Mouse (Mus musculus): ENCODE results near the gene Gm49333.

Gene Gm49333

DNA sequence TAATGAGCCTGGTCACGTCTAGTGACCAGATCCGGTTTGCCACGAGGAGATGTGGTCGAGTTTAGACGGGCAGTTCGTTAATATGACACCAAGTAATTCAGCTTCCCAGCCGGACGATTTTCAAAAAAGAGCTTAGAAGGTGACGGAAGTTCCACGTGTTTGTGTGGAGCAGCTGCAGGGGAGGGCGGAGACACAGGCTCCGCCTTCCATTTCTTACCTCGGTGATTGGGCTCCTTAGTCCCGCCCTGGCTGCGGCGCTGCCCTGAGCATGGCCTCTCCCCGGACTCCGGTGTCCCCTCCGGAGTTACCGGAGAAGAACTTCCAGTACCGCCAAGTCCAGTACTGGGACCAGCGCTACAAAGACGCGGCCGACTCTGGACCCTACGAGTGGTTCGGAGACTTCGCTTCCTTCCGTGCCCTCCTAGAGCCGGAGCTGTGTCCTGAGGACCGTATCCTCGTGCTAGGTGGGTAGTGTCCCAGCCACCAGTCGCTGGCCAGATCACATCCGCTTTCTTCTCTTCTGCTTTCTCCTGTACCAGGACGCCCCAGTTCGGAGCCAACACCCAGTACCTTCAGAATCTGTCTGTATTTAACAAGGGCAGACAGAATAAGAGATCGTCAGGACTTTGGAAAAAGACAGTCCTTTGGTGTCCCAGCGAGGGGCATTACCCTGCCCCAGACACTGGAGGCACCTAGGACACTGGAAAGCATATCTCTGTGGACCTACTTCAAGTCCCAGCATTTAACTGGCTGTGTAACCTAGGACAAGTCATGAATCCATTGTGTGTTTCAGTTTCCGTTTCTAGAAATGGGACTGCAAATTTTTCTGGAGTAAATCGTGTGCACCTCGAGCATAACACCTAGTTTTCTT is at the start of gene Gm49333, which contains the start of the genes Eef1akmt4 and Alg3:
Gm49333 (plus strand) TSS at position 254 of the 871 bp plus-strand sequence.
Eef1akmt4 (plus strand) TSS at position 237 of the 871 bp plus-strand sequence.
Alg3 (minus strand) TSS at position 379 of the 871 bp plus-strand sequence.
- DNase-seq (ENCODE audit: low spot score) = peak; percentile 88

DNA sequence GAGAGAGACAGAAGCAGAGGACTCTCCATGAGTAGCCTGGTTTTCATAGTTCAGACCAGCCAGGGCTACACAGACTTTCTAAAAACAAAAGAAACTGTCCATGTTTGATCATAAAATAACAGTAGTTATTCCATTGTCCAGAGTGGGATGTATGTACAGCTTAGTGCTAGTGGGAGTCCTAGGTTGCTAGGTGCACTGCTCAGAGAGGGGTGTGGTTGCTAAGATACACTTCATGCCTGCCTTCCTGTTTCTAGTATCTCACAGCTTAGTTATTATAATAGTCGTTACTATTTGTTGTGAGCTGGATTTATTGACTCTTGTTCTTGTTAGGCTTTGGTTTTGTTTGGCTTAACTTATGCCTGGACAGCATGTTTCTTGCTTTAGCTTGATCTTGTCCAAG is 46.3 kb upstream of the Gm49333 start:
- DNase-seq (ENCODE audit: low spot score) = no peak

DNA sequence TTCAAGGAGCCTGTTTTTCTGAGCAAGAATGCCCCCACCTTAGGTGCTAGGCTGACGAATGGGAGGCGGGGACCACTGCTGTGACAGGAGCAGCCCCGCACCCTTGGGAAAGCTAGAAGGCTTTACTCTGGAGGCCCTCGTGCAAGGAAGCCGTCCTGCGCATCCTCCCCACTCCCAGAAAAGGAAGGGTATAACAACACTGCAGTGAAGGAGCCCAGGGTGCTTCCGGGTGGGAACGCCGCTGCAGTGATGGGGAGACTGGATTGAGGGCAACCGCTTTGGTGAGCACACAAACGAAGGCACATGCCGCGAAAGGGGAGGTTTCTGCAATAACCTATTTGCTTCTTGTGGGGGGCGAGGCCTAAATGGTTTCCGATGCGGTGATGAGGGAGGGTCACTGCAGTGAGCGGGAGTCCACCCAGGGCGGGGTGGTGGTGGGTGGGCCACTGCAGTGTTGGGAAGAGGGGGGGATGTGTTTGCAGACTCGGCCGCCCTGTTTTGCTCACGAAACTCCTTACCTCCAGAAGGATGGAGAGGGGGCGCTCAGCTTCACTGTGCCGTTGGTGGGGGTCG is 22.0 kb upstream of the Gm49333 start, which contains the start of gene Vwa5b2:
Vwa5b2 (plus strand) TSS at position 106 of the 573 bp plus-strand sequence.
- no peak for DNase-seq (ENCODE audit: low spot score)

DNA sequence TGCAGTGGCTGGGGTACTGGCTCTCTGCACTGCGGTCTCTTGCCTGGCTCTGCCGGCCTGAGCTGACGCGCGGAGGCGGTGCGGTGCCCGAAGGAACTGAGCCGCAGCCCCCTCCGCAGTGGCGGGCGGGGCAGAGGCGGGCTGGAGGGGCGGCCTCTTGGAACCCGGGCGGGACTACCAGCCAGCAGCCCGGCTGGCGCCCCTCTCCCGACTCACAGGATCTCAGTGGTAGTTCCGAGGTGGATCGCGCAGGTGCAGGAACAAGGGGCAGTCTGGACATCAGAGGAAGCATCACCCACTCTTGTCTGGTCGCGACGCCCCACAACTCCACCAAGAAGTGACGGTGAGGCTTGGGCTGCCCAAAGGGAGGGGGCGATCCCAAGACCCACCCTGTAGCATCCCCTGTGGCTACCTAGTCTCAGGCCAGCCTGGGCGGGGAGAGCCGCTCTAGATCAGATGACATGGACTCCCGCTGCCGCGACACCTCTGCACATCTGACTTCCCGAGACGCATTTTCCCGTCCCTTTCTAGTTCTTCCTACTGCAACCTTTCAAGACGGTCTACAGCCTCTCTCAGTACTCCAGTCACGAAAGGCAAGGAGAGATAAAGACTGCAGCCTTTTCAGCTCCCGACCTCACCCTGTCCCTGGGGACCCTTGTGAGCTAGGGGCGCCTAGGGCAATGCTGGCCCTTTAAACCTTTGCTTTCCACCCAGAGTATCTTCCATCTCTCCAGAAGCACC is 21.3 kb upstream of the Gm49333 start:
- DNase-seq (ENCODE audit: low spot score) = no peak

DNA sequence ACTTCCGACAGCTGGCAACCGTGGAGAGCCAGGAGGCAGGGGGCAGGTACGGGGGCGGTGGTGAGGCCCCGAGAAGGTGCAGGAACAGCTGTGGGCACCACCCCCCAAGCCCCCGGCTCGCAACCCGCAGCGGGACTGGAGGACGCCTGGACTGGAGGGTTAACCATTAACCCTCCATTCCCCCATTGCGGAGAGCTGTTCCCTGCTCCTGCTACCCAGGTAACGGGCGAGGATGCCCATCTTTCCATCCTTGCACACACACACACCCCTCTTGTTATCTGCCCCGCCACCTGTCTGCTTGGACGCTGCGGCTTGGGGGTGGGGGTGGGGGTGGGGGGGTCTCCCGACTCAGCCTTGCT is 20.8 kb upstream of the Gm49333 start:
- no peak for DNase-seq (ENCODE audit: low spot score)

DNA sequence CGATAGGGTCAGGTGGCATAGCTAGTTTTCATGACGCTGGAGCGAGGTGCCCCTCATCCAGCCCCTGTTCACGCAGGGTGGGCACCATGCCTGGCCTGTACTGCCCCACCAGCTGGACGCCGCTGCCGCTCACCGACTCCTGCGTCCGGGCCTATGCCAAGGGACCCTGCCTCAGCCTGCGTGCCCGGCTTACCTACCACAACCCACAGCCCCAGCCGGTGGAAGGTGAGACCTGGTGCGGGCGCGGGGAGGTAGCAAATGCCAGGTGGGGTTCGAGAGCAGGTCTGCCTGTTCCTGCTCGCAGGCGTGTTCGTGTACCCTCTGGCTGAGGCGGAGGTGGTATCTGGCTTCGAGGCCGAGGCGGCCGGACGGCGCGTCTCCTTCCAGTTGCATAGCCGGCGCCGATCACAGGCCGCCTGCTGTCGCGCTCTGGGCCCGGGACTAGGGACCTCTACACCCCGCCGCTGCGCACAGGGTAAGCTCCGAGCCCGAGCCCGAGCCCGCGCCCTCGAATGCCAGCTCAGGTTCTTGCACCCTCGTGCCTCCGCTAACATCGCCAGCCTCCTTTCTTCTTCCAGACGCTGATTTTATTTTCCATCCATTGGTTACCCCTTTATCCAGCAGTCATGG is 20.2 kb upstream of the Gm49333 start:
- DNase-seq (ENCODE audit: low spot score) = no peak

DNA sequence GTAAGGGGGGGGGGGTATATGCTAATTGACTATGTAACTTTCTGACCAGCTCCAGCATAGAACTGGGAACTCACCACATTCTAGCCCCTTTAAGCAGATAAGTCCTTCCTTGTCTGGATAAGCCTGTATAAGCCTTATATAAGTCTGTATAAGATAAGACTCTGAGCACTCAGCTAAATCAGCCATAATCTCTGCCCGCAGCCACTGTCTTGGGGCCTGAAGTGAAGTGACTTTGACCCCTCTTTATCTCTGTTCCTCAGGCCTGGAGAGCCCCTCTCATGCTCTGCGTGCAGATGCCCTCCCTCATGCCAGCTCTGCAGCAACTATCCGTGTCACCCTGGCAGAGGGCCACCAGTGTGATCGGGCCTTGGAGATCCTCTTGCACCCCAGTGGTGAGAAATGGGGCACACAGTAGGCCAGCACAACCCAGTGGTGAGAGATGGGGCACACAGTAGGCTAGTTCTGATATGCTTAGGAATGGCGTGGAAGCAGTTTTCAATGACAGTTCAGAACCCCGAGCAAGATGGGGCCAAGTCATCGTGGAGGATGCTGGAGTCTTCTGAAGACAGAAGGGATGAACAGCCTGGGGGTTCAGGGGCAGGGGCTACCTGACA is 16.2 kb upstream of the Gm49333 start:
- DNase-seq (ENCODE audit: low spot score) = no peak

DNA sequence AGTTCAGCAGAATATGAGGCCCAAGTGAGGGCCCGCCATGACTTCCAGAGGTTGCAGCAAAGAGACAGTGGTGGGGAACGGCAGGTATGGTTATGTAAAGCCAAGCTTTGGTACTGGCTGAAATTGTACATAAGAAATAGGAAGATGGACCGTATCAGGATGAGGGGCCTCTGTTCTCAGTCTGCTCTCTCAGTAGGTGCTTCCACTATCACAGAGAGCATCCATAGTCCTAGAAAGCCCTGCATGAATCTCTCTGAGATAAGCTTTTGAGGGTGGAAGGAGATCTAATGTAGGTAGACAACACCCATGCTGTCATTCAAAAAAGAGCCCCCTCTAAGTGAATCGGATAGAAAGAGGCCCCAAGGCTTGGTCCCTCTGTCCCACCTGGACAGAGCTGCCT is 15.7 kb upstream of the Gm49333 start:
- no peak for DNase-seq (ENCODE audit: low spot score)

DNA sequence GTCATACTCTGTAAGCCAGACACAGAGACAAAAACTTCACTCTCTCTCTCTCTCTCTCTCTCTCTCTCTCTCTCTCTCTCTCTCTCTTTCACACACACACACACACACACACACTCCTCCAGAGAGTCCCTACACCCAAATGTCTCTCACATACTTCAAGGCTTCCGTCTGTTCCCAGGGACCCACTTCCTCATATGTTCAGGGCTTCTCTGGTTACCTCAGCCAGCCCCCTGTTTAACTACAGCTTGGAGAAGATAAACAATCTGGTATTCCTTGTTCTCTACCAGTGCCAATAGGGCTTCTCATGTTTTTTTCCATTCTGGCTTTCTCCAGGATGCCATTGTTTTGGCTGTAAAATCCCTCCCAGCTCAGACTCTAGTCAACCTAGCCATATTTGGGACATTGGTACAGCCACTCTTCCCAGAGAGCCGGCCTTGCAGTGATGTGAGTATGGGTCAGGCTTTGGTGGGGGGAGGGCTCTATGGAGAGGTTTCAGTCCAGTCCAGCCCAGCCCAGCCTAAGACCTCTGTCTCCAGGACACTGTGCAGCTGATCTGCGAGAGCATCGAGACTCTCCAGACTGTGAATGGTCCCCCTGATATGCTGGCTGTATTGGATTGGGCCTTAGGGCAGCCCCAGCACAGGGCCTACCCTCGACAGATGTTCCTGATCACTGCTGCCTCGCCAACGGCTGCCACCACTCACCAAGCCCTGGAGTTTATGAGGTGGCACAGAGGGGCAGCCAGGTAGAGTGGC is 14.5 kb upstream of the Gm49333 start:
- no peak for DNase-seq (ENCODE audit: low spot score)

DNA sequence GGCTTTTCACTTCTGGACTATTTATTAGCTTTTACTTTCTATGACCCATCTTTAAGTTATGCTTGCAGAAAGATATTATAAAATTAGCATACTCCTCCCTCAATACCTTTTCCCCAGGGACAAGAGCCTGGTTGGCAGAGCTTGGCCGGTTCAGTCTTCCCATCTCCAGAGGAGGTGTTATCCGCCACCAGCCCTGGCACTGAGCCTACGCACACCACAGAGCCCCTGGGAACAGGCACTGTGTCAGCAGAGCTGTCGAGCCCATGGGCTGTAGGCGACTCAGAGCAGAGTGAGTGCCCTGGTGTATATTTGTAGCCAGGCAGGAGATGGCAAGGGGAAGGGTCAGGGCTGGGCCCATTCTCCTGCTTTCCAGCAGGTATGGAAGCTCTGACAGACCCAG is 10.9 kb upstream of the Gm49333 start:
- no peak for DNase-seq (ENCODE audit: low spot score)

DNA sequence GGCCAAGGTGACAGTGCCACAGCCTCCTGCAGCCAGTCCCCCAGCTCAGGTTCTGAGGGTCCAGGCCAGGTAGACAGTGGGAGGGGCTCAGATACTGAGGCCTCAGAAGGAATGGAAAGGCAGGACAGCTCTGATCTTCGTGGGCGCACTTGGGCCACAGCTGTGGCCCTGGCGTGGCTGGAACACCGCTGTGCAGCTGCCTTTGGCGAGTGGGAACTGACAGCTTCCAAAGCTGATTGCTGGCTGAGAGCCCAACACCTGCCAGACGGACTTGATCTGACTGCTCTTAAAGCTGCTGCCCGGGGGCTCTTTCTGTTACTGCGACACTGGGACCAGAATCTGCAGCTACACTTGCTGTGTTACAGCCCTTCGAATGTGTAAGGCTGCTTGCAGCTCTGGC is 6.7 kb upstream of the Gm49333 start:
- no peak for DNase-seq (ENCODE audit: low spot score)

DNA sequence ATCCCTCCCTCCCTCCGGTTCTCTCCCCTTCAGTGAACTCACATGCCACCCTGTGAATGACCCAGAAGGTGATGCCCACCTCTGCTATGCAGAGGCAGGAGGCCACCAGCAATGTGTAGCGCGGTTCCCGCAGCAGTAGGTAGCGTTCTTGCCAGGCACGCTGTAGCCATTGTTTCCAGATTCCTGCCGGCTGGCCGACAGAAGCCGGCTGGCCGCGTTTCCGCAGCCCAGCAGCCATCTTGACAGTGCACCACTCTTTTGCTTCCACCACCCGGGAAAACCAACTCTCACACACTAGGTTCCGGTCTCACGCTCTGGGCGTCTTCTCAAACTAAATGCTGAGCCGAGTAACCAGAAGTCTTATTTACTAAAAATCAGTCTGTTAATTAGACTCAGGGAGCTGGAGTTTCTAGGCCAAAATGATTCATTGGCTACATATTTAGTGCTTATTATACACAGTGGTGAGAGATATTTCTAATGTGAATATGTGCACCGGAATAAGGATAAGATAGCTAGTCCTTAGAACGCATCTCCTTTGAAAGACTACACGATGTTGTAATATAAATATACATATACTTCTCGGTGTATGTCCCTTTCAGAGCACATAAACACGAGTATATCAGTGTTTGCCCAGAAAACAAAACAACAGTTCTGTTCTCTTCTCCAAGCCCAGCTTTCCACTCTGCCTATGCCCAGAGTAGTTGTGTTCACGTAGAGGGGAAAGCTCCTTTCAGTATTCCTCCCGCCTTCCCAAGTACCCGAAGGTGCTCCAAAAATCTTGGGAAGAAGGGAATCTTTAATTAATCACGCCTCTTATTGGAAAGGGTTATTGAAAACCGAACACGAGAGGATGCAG is 681 bp upstream of the Gm49333 start:
- DNase-seq (ENCODE audit: low spot score) = peak; percentile 77

DNA sequence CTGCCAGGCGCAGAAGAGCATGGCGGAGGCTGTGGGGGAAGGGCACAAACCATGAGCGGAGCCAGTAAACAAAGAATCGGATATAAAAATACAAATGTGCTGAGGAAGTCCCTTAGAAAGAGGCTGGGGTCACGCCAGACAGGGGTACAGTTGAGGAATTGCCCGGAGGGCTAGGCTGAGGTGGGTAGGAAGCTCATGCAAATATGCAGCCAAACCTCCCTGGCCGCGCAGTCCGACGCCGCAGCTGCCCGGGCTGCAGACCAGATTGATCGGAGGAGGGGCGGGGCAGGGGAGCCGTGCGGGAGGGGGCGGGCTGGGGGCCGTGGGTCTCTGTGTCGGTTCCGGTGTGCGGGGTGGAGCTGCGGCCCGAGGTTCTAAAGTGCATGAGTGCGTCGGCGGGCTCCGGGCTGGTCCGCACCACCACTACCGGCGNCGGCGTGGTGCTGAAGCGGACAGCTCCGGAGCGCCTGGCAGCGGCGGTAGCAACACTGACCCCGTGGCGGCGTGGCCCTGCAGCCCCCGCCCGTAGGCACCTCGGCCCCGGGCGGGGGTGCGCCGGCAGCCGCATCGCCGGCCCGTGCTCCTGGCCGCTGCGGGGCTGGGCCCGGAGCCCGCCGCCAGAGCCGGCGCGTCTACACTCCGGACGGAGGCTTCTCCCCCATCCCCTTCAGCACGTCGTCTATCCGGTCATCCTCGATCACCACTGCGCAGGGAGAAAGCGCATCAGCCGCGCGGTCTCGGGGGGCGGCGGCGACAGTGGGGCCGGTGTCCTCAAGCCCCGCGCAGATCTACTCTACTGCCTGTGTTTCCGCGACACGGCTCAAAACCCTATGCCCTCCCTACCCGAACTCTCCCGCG is 8.4 kb downstream of the Gm49333 start:
- no peak for DNase-seq (ENCODE audit: low spot score)

DNA sequence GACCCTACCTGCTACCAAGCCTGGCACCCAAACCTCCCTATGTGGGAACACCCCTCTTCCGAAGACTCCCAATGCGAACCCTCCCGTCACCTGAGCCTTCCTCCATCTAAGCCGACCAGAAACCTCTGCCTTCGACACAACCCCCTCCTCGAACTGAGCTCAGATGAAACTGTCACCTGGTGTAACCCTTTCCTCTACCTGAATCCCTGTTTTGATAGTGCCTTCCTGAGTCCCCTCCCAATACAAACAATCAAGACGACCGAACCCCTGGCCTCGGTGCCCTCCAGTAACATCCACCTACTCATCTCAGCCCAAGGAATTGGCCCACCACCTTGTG is 9.0 kb downstream of the Gm49333 start:
- no peak for DNase-seq (ENCODE audit: low spot score)

DNA sequence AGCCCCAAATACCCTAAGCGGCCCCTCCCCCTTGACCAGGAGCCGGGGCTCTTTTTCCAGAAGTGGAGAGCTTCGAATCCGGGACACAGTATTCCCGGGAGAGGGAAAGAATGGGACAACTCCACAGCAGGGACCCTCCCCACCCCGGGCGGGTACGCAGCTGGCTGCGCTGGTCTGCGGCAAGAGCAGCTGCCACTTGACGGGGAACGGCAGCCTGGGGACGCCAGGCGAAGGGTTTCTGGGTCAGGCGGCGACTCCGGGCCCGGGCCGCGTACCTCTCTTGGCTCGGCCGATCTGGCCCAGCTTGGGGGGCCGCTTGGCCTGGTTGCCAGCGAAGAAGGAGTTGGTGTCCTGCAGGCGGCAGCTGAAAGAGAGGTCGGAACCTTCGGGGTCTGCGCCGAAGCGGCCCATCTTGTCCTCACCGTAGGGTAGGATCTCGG is 9.4 kb downstream of the Gm49333 start:
- DNase-seq (ENCODE audit: low spot score) = no peak

DNA sequence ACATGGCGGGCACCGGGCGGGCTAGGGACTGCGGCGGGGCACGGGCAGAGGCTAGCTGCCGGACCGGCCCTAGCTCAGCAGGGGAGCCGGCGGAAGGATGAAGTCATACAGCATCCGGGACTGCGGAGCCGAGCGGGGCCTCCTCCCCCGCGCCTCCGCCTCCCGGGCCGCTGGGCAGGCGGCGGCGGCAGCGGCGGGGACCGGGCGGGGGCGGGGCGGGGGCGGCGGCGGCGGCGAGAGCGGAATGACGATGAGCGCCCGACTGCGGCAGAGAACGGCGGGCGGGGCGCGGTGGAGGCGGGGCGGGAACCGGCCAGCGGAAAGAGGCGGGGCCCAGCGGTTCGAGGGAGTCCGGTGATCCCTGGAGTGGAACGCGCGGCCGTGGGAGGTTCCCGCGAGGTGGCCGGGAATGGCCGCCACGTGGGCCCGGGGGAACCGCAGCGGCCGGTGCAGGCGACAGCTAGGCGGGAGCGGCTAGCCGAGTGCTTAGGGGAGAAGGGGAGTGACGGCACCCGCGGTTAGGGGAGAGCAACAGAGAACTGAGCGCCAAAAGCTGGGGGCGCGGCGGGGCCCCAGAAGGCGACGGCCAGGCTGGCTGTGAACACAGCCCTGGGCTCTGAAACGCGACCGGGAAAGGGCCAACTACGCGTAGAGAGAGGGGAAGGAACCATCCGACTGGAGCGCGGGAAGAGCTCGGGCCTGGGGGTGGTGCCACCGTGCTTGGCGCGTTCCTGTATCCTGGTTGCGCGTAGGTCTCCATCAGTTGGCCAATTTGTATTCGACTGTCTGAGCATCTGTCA is 10.0 kb downstream of the Gm49333 start, which contains the start of gene Camk2n2:
Camk2n2 (minus strand) TSS at position 97 of the 800 bp plus-strand sequence.
- DNase-seq (ENCODE audit: low spot score) = no peak

DNA sequence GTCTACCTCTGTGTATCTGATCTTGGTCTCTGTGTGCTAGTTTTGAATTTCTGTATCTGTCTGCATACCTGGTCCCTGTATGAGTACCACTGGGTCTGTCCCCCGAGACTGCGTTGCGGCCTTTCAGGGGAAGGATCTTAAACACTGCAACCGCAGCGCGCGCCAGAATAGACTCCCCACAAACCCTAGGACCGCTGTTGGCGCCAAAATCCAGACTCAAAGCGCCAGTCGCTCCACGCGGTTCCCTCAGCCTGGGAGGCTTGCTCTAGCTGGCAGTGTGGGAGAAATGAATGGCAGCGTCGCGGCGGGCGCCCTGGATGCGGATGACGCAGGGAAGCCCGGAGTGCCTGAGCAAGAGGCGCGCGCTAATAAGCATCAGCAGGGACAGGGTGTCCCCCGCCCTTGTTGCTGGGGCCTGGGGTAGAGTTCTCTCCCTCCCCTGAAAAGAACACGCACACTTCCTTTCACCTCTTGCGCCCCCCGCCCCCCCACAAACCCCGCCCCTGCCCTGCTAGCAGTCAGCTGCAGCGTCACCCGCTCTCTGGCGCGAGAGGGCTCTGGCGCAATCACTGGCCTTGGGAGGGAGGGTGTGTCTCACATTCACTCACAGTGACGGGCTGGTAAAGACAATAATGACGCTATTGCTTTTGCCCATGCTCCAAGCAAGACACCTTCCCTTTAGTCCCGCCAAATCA is 10.7 kb downstream of the Gm49333 start:
- DNase-seq (ENCODE audit: low spot score) = peak; percentile 39

DNA sequence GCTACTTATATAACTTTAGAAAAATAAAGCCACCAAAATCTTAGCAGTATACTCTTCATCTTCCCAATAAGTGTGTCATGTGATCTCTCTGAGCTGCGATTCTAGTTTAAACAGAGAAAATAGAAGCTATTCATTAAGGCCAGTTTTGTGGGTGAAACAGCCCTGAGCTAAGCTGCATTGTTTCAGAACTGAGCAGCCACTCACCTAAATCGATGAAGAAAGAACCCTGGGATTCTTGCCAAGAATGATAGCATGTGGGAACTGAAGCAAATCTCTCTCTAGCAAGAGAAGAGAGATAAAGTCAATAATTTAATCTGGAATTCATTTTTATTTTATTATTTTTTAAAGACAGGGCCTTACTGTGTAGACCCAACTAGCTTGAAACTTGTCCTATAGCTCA is 11.8 kb downstream of the Gm49333 start:
- no peak for DNase-seq (ENCODE audit: low spot score)
